In genomic region chr3:81789664-81790063, GRCm38 (mm10) we compare ENCODE assay signal across 28 mouse cellular contexts.
"Had no signal": no experiment of that assay in that cellular context is flagged by ENCODE, and none has a peak within 500 bp of the region (broad histone marks: within the 10 kb centered on the region; RNA-seq: fewer than 3 reads in every experiment).

No protein-coding gene starts in this region.

- H3K4me1 ChIP-seq: embryonic facial prominence, embryonic 10.5 days; embryonic facial prominence, embryonic 12.5 days; embryonic facial prominence, embryonic 13.5 days; embryonic facial prominence, embryonic 15.5 days; forebrain, embryonic 10.5 days; forebrain, embryonic 12.5 days; forebrain, embryonic 13.5 days; forebrain, embryonic 15.5 days; heart, embryonic 10.5 days had no signal

- H3K27me3 ChIP-seq: embryonic facial prominence, embryonic 12.5 days; embryonic facial prominence, embryonic 13.5 days; embryonic facial prominence, embryonic 15.5 days; forebrain, embryonic 12.5 days; forebrain, embryonic 13.5 days; forebrain, embryonic 15.5 days had no signal

- H3K27ac ChIP-seq: embryonic facial prominence, embryonic 10.5 days; embryonic facial prominence, embryonic 12.5 days; embryonic facial prominence, embryonic 13.5 days; embryonic facial prominence, embryonic 15.5 days; forebrain, embryonic 10.5 days; forebrain, embryonic 12.5 days; forebrain, embryonic 13.5 days; forebrain, embryonic 15.5 days; gastrocnemius, adult 2 months; heart, adult 2 months; heart, embryonic 10.5 days had no signal

- DNase-seq: cerebellum, adult 9-10 months; cerebellum, adult 9-11 months; cerebellum, postnatal 10 days; cerebellum, postnatal 14 days; cerebellum, postnatal 25 days; cerebellum, postnatal 36 days; embryo, embryonic 11 days; forebrain, postnatal 0 days; gastrocnemius, adult 2 months; gastrocnemius, postnatal 10 days; gastrocnemius, postnatal 14 days; gastrocnemius, postnatal 25 days; gastrocnemius, postnatal 36 days; heart, adult 11 months; heart, adult 18-20 months; heart, adult 2 months had no signal

- H3K9ac ChIP-seq: embryonic facial prominence, embryonic 12.5 days; embryonic facial prominence, embryonic 13.5 days; embryonic facial prominence, embryonic 15.5 days; forebrain, embryonic 12.5 days; forebrain, embryonic 13.5 days; forebrain, embryonic 15.5 days; forebrain, postnatal 0 days had no signal

- H3K4me3 ChIP-seq: embryonic facial prominence, embryonic 10.5 days; embryonic facial prominence, embryonic 12.5 days; embryonic facial prominence, embryonic 13.5 days; embryonic facial prominence, embryonic 15.5 days; erythroblast, embryonic 14.5 days; forebrain, embryonic 10.5 days; forebrain, embryonic 12.5 days; forebrain, embryonic 13.5 days; forebrain, embryonic 15.5 days; gastrocnemius, adult 2 months; heart, adult 2 months; heart, embryonic 10.5 days had no signal

- ATAC-seq: forebrain, embryonic 13.5 days; forebrain, embryonic 14.5 days; forebrain, embryonic 15.5 days; forebrain, embryonic 16.5 days; forebrain, postnatal 0 days had no signal

- H3K4me2 ChIP-seq: embryonic facial prominence, embryonic 12.5 days; embryonic facial prominence, embryonic 13.5 days; embryonic facial prominence, embryonic 15.5 days; forebrain, embryonic 12.5 days; forebrain, embryonic 13.5 days; forebrain, embryonic 15.5 days had no signal

- H3K9me3 ChIP-seq: embryonic facial prominence, embryonic 10.5 days; embryonic facial prominence, embryonic 12.5 days; embryonic facial prominence, embryonic 13.5 days; embryonic facial prominence, embryonic 15.5 days; forebrain, embryonic 10.5 days; forebrain, embryonic 12.5 days; forebrain, embryonic 13.5 days; forebrain, embryonic 15.5 days; heart, embryonic 10.5 days had no signal

- H3K36me3 ChIP-seq: embryonic facial prominence, embryonic 10.5 days; embryonic facial prominence, embryonic 12.5 days; embryonic facial prominence, embryonic 13.5 days; embryonic facial prominence, embryonic 15.5 days; forebrain, embryonic 10.5 days; forebrain, embryonic 12.5 days; forebrain, embryonic 15.5 days; heart, embryonic 10.5 days had no signal
